Mouse (Mus musculus) lung, postnatal 0 days (tissue): ENCODE results near the gene Ntrk3.

Source experiments
- CTCF ChIP-seq: IDR thresholded peaks from 2 replicates; pipeline ENCODE4 v1.5.1; 2016; ENCODE audit warnings: antibody characterized with exemption, mild to moderate bottlenecking
- EP300 ChIP-seq: IDR thresholded peaks from 2 replicates; pipeline ENCODE4 v1.6.1; 2016; ENCODE audit warnings: antibody characterized with exemption, mild to moderate bottlenecking, control low read depth

GRCm38 (mm10) chr7:78719117-78719516, 18.7 kb downstream of the Ntrk3 start:
- TF ChIP-seq EP300 (no peak), CTCF (no peak)
